Mouse (Mus musculus): ENCODE data around the gene E130308A19Rik.
A peak's percentile ranks its signal among the peaks of the same experiment; 100 is the strongest.

E130308A19Rik gene

GRCm38 (mm10) chr4:59727878-59728261, 101.9 kb downstream of the E130308A19Rik start:
- DNase-seq (ENCODE audit: low spot score): no peak

GRCm38 (mm10) chr4:59728839-59729238, 102.8 kb downstream of the E130308A19Rik start:
- DNase-seq (ENCODE audit: low spot score): no peak

- DNase-seq (ENCODE audit: low spot score): no peak
These were observed 105.5 kb downstream of the E130308A19Rik start for GRCm38 (mm10) chr4:59731544-59731943.

- no peak for DNase-seq (ENCODE audit: low spot score)
These were observed 113.3 kb downstream of the E130308A19Rik start for GRCm38 (mm10) chr4:59739321-59739720.

- DNase-seq (ENCODE audit: low spot score): no peak
These were observed 113.9 kb downstream of the E130308A19Rik start for GRCm38 (mm10) chr4:59739882-59740281.

- no peak for DNase-seq (ENCODE audit: low spot score)
These were observed 127.6 kb downstream of the E130308A19Rik start for GRCm38 (mm10) chr4:59753491-59754140.

GRCm38 (mm10) chr4:59756332-59757082, 130.5 kb downstream of the E130308A19Rik start:
- DNase-seq (ENCODE audit: low spot score): no peak

- DNase-seq (ENCODE audit: low spot score): no peak
These were observed 131.7 kb downstream of the E130308A19Rik start for GRCm38 (mm10) chr4:59757452-59758435.

GRCm38 (mm10) chr4:59760016-59760415, 134.0 kb downstream of the E130308A19Rik start:
- DNase-seq (ENCODE audit: low spot score): no peak

GRCm38 (mm10) chr4:59760636-59761364, 134.8 kb downstream of the E130308A19Rik start:
- DNase-seq (ENCODE audit: low spot score): no peak

- no peak for DNase-seq (ENCODE audit: low spot score)
These were observed 135.3 kb downstream of the E130308A19Rik start for GRCm38 (mm10) chr4:59761365-59761729.

- no peak for DNase-seq (ENCODE audit: low spot score)
These were observed 138.9 kb downstream of the E130308A19Rik start for GRCm38 (mm10) chr4:59764950-59765349.

GRCm38 (mm10) chr4:59765385-59766005, 139.5 kb downstream of the E130308A19Rik start:
- no peak for DNase-seq (ENCODE audit: low spot score)

- DNase-seq (ENCODE audit: low spot score): no peak
These were observed 141.7 kb downstream of the E130308A19Rik start for GRCm38 (mm10) chr4:59767717-59768116.

- DNase-seq (ENCODE audit: low spot score): no peak
These were observed 146.3 kb downstream of the E130308A19Rik start for GRCm38 (mm10) chr4:59772171-59772879.

- DNase-seq (ENCODE audit: low spot score): no peak
These were observed 151.8 kb downstream of the E130308A19Rik start for GRCm38 (mm10) chr4:59777828-59778227.

- DNase-seq (ENCODE audit: low spot score): no peak
These were observed 154.6 kb downstream of the E130308A19Rik start for GRCm38 (mm10) chr4:59780568-59780967.

GRCm38 (mm10) chr4:59782853-59783684, 157.1 kb downstream of the E130308A19Rik start:
- DNase-seq (ENCODE audit: low spot score): peak; percentile 55

GRCm38 (mm10) chr4:59783685-59784279, 157.8 kb downstream of the E130308A19Rik start:
- DNase-seq (ENCODE audit: low spot score): peak; percentile 97
